Mouse (Mus musculus): ENCODE data around the gene Slc4a1. TPM values are rescaled to one million over a fixed set of nuclear protein-coding genes. Genes with fewer than 3 reads are reported as not detected.

Slc4a1 gene
- polyA plus RNA-seq, 1 experiment from 2014 or later: 10.4 TPM

DNA sequence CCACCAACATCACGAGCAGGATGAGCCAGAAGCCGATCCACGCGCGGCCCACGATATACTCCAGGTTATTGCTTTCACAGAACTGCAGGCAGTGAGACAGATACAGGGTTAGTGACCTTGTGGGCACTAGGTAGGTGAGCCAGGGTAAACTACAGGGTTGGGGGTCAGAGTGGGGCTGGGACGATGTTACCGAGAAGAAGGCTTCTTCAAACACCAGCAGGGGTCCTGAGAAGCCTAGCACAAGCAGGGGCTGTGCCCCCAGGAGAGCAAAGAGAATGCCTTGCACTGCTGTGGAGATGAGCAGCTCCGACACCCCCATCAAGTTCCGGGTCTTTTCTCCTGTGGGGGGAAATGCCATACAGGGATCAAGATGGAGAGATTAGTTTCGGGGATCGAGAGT is 9.8 kb downstream of the Slc4a1 start:
- Histone ChIP-seq H3K9ac (no peak overlapping the region), H3K9me3 (no peaks in the 10 kb centered on the region), H3K4me1 (0 out of 2 replicates have a peak, but pooled peaks cover 2% of the 10 kb centered on the region), H3K4me3 (no peak overlapping the region), H3K36me3 (no peaks in the 10 kb centered on the region), H3K27me3 (peaks cover 21% of the 10 kb centered on the region; the same call in 1 of the 2 replicates), H3K27ac (no peak overlapping the region), H3K4me2 (no peak overlapping the region)
- ATAC-seq (ENCODE audit: insufficient number of reproducible peaks, low FRiP score, low TSS enrichment, low read depth): no peak
- WGBS: 83% methylated on average over 12 of the region's 12 CpGs

- 0 out of 2 replicates have a peak, but pooled peaks cover 2% of the 10 kb centered on the region for H3K4me1 ChIP-seq
- H3K27me3 ChIP-seq: peaks cover 21% of the 10 kb centered on the region; the same call in 1 of the 2 replicates
- no peak for ATAC-seq (ENCODE audit: insufficient number of reproducible peaks, low FRiP score, low TSS enrichment, low read depth)
- H3K4me3 ChIP-seq: no peak overlapping the region
- H3K9me3 ChIP-seq: no peaks in the 10 kb centered on the region
- 85% methylated on average over 3 of the region's 3 CpGs for WGBS
- no peaks in the 10 kb centered on the region for H3K36me3 ChIP-seq
- no peak overlapping the region for H3K4me2 ChIP-seq
- H3K27ac ChIP-seq: no peak overlapping the region
- no peak overlapping the region for H3K9ac ChIP-seq
These were observed 10.5 kb downstream of the Slc4a1 start for GRCm38 (mm10) chr11:102355501-102355900.

DNA sequence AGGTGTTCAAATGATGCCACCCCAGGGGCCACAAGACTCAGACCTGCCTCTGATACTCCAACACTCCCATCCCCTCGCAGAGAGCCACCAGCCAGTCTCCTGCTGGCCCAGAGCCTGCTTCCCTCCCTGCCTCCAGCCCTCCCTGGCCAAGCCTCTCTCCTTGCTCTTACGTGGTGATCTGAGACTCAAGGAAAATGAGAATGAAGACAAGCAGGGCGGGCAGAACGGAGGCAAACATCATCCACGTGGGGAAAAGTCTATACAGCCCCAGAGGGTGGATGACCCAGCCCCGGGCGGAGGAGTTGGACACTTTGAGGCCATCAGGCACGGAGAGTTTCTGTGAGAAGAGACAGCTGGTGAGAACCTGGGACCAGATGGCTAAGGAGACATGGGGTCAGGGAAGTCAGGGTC is 13.0 kb downstream of the Slc4a1 start:
- Histone ChIP-seq H3K4me2 (no peak overlapping the region), H3K9ac (no peak overlapping the region), H3K9me3 (no peaks in the 10 kb centered on the region), H3K36me3 (no peaks in the 10 kb centered on the region), H3K4me3 (no peak overlapping the region), H3K4me1 (0 out of 2 replicates have a peak, but pooled peaks cover 2% of the 10 kb centered on the region), H3K27me3 (peaks cover 18% of the 10 kb centered on the region; the same call in 1 of the 2 replicates), H3K27ac (no peak overlapping the region)
- no peak for ATAC-seq (ENCODE audit: insufficient number of reproducible peaks, low FRiP score, low TSS enrichment, low read depth)
- 42% methylated on average over 8 of the region's 8 CpGs for WGBS

DNA sequence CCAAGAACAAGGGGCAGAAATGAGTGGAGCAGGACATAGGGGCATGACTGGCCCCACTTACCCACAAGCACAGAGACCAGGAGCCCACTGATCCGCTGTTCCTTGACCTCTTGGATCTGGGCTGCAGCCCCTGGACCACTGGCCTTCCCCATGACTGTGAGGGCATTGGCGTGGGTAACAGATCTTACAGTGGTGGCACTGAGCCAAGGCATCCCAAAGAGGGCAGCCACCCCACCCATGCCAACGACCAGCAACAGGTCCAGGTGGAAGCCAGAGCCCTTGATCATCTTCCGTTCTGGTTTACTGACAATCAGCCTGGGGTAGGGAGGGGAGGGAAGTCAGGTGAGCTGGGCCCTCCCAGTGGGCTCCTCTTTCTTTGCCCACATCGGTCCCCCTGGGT is 13.6 kb downstream of the Slc4a1 start:
- H3K4me3 ChIP-seq: no peak overlapping the region
- peaks cover 18% of the 10 kb centered on the region; the same call in 1 of the 2 replicates for H3K27me3 ChIP-seq
- H3K4me1 ChIP-seq: 0 out of 2 replicates have a peak, but pooled peaks cover 5% of the 10 kb centered on the region
- no peak overlapping the region for H3K9ac ChIP-seq
- no peak overlapping the region for H3K27ac ChIP-seq
- no peak overlapping the region for H3K4me2 ChIP-seq
- H3K36me3 ChIP-seq: no peaks in the 10 kb centered on the region
- 57% methylated on average over 5 of the region's 5 CpGs for WGBS
- H3K9me3 ChIP-seq: no peaks in the 10 kb centered on the region
- no peak for ATAC-seq (ENCODE audit: insufficient number of reproducible peaks, low FRiP score, low TSS enrichment, low read depth)

DNA sequence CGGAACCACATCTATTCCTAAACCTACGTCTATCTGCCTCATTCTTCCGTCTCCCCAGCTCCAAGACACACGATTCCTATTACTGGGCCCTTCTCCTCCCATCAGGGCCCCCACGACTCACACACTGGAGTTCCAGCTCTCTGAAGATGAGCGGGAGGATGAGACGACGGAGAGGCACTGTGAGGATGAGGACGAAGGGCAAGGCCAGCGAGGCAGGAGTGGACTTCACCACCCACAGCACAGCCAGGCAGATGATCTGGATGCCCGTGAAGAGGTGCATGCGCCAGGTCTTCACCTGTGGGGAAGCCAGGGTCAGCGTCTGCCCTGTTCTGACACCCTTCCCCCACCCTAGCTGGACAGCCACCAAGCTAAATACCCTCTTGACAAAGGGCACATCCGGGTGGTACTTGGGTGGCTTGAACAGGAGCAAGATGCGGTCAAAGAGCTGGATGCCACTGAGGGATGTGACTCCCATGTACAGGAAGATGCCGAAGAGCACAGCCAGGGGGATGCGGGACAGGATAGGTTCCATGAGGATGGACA is 15.0 kb downstream of the Slc4a1 start:
- 88% methylated on average over 17 of the region's 17 CpGs for whole genome bisulfite sequencing
- ATAC-seq (ENCODE audit: insufficient number of reproducible peaks, low FRiP score, low TSS enrichment, low read depth): no peak

GRCm38 (mm10) chr11:102350416-102350815 is 15.6 kb downstream of the Slc4a1 start:
- ATAC-seq (ENCODE audit: insufficient number of reproducible peaks, low FRiP score, low TSS enrichment, low read depth): peak; percentile 36; the same call in 1 of the 2 replicates
- no peak overlapping the region for H3K4me3 ChIP-seq
- WGBS: 79% methylated on average over 4 of the region's 4 CpGs

More for the DNA sequence above, 15.0 kb downstream of the Slc4a1 start:
- no peak overlapping the region for H3K4me3 ChIP-seq
- no peak overlapping the region for H3K27ac ChIP-seq
- H3K4me2 ChIP-seq: no peak overlapping the region
- 0 out of 2 replicates have a peak, but pooled peaks cover 5% of the 10 kb centered on the region for H3K4me1 ChIP-seq
- no peaks in the 10 kb centered on the region for H3K36me3 ChIP-seq
- H3K9me3 ChIP-seq: no peaks in the 10 kb centered on the region
- peaks cover 12% of the 10 kb centered on the region; the same call in 1 of the 2 replicates for H3K27me3 ChIP-seq
- no peak overlapping the region for H3K9ac ChIP-seq

DNA sequence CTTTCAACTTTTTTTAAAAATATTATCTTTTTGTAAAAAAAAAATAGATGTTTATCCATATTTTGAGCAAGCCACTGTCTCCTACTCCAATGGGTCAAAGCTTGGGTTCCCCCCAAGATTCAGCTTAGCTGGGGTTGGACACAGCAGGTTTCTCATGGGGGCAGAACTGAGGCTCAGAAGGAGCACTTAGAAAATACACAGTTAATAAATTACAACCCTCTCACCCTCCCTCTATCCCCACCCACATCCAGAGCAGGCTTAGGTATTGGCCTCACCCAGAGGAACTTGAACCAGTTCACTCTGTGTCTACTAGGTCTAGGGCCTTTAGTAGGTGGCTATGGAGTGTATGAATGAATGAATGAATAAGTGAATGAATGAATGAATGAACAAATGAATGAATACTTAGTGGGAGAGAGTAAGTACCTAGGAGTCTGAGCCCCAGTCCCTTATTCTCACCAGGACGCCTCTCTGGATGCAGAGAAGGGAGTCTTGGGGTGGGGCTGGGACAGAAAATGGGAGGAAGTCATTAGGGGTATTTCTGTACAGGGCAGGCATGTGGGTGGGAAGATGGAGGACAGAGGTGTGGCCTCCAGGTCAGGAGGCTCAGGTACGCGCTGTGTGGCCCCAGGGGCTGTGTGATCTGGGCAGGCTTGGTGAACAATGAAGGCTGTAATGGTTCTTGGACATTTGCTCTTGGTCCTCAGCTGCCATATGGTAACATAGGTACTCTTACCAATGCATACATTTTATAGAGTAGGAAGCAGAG is 16.6 kb downstream of the Slc4a1 start:
- 79% methylated on average over 3 of the region's 3 CpGs for WGBS
- H3K4me1 ChIP-seq: 0 out of 2 replicates have a peak, but pooled peaks cover 5% of the 10 kb centered on the region
- H3K27me3 ChIP-seq: peaks cover 12% of the 10 kb centered on the region; the same call in 1 of the 2 replicates
- no peaks in the 10 kb centered on the region for H3K36me3 ChIP-seq
- H3K9ac ChIP-seq: no peak overlapping the region
- no peak overlapping the region for H3K4me3 ChIP-seq
- H3K27ac ChIP-seq: no peak overlapping the region
- H3K4me2 ChIP-seq: no peak overlapping the region
- H3K9me3 ChIP-seq: no peaks in the 10 kb centered on the region
- ATAC-seq (ENCODE audit: insufficient number of reproducible peaks, low FRiP score, low TSS enrichment, low read depth): no peak

More at GRCm38 (mm10) chr11:102350416-102350815, 15.6 kb downstream of the Slc4a1 start:
- H3K9ac ChIP-seq: no peak overlapping the region
- peaks cover 12% of the 10 kb centered on the region; the same call in 1 of the 2 replicates for H3K27me3 ChIP-seq
- no peaks in the 10 kb centered on the region for H3K36me3 ChIP-seq
- H3K27ac ChIP-seq: no peak overlapping the region
- no peaks in the 10 kb centered on the region for H3K9me3 ChIP-seq
- 0 out of 2 replicates have a peak, but pooled peaks cover 5% of the 10 kb centered on the region for H3K4me1 ChIP-seq
- H3K4me2 ChIP-seq: no peak overlapping the region

- Histone ChIP-seq H3K4me2 (no peak overlapping the region), H3K27ac (no peak overlapping the region), H3K36me3 (no peaks in the 10 kb centered on the region), H3K27me3 (peaks cover 8% of the 10 kb centered on the region; the same call in 1 of the 2 replicates), H3K4me1 (0 out of 2 replicates have a peak, but pooled peaks cover 5% of the 10 kb centered on the region), H3K9me3 (no peaks in the 10 kb centered on the region), H3K9ac (no peak overlapping the region), H3K4me3 (no peak overlapping the region)
- WGBS: 81% methylated on average over 11 of the region's 11 CpGs
- no peak for ATAC-seq (ENCODE audit: insufficient number of reproducible peaks, low FRiP score, low TSS enrichment, low read depth)
These were observed 17.2 kb downstream of the Slc4a1 start for GRCm38 (mm10) chr11:102348771-102349170.

DNA sequence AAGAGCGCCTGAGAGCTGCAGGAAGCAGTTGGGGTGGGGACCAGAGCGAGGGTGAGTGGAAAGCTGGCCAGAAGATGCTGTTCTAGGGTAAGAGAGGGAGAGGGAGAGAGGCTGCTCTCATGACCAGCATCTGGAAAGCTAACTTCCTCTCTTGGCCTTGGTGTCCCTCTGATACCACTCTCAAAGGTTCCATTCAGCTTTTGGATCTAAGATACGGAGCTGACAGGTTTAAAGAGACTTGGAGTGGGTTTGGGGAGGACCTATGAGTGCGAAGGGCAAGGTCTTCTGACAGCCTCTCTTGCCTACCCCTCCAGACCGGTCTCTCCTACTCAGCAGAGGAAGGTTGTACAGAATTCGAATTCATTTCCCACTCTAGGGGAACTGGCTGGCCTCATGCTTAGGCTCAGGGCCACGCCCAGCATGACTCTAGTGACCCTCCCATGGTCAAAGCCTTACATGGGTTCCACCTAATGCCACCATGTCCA is 17.9 kb downstream of the Slc4a1 start:
- no peak overlapping the region for H3K4me3 ChIP-seq
- H3K4me1 ChIP-seq: 0 out of 2 replicates have a peak, but pooled peaks cover 5% of the 10 kb centered on the region
- WGBS: 86% methylated on average over 7 of the region's 7 CpGs
- H3K27ac ChIP-seq: no peak overlapping the region
- no peak overlapping the region for H3K9ac ChIP-seq
- H3K36me3 ChIP-seq: no peaks in the 10 kb centered on the region
- H3K27me3 ChIP-seq: 0 out of 2 replicates have a peak, but pooled peaks cover 4% of the 10 kb centered on the region
- ATAC-seq (ENCODE audit: insufficient number of reproducible peaks, low FRiP score, low TSS enrichment, low read depth): no peak
- H3K4me2 ChIP-seq: no peak overlapping the region
- H3K9me3 ChIP-seq: no peaks in the 10 kb centered on the region

DNA sequence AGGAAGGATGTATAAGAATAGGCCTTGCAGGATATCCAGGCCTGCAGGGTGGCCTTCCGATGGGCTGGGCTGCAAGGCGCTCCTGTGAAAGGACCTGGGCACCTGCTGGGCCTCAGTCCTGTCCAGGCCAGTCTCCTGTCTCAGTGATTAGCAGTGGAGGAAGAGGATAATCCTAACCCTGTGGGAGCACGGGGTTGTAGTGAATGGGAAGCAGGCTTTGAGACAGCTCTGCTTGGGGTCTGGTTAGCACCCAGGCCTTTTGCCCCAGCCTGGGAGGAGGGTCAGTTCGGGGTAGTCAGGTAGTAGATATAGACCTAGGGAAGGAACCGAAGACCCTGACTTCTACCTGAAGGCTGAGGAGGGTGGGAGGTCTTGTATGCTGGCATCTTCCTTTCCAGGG is 18.3 kb downstream of the Slc4a1 start:
- Histone ChIP-seq H3K27me3 (no peaks in the 10 kb centered on the region), H3K4me1 (0 out of 2 replicates have a peak, but pooled peaks cover 3% of the 10 kb centered on the region), H3K9me3 (no peaks in the 10 kb centered on the region), H3K27ac (no peak overlapping the region), H3K4me2 (no peak overlapping the region), H3K4me3 (no peak overlapping the region), H3K9ac (no peak overlapping the region), H3K36me3 (no peaks in the 10 kb centered on the region)
- 66% methylated on average over 5 of the region's 5 CpGs for WGBS
- ATAC-seq (ENCODE audit: insufficient number of reproducible peaks, low FRiP score, low TSS enrichment, low read depth): no peak

DNA sequence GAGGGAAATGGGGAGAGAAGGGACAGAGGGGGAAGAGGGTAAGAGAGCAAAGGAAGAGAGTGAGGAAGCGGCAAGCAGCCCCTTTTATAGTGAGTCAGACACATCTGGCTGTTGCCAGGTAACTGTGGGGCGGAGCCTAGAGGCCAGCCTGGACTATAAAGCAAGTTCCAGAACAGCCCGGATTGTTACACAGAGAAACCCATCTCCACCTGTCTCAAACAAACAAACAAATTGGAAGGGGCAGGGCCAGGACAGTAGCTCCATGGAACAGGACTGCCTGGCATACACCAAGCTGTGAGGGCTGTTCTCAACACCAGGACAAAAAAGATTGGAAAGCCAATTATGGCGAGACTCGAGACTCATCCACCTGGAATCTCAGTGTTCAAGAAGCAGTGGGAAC is 19.1 kb downstream of the Slc4a1 start:
- Histone ChIP-seq H3K27me3 (no peaks in the 10 kb centered on the region), H3K36me3 (no peaks in the 10 kb centered on the region), H3K9me3 (no peaks in the 10 kb centered on the region), H3K4me1 (0 out of 2 replicates have a peak, but pooled peaks cover 3% of the 10 kb centered on the region), H3K4me3 (no peak overlapping the region), H3K27ac (no peak overlapping the region), H3K4me2 (no peak overlapping the region), H3K9ac (no peak overlapping the region)
- 50% methylated on average over 5 of the region's 5 CpGs for WGBS
- no peak for ATAC-seq (ENCODE audit: insufficient number of reproducible peaks, low FRiP score, low TSS enrichment, low read depth)

DNA sequence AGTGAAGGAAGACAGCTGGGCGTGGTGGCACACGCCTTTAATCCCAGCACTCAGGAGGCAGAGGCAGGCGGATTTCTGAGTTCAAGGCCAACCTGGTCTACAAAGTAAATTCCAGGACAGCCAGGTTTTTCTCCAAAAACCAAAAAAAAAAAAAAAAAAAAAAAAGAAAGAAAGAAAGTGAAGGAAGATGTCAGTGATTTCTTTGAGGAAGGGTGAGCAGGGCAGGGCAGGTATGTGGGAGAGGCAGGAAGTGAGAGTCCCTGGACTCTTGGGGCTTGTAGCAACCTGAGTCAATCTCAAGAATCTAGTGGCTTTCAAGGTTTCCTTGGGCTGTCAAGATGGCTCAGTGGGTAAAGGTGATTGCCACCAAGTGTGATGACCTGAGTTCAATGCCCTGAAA is 21.5 kb downstream of the Slc4a1 start:
- Histone ChIP-seq H3K9me3 (no peaks in the 10 kb centered on the region), H3K27me3 (no peaks in the 10 kb centered on the region), H3K4me2 (no peak overlapping the region), H3K4me1 (0 out of 2 replicates have a peak, but pooled peaks cover 3% of the 10 kb centered on the region), H3K4me3 (no peak overlapping the region), H3K36me3 (no peaks in the 10 kb centered on the region), H3K27ac (no peak overlapping the region), H3K9ac (no peak overlapping the region)
- ATAC-seq (ENCODE audit: insufficient number of reproducible peaks, low FRiP score, low TSS enrichment, low read depth): no peak
- 84% methylated on average over 3 of the region's 3 CpGs for WGBS

Data from limb, embryonic 15.5 days (tissue).